Mouse (Mus musculus): ENCODE measurements at regions not wholly inside any gene's neighbourhood (a gene's known extent, or its start where the extent isn't known, plus 50 kb on each side); places are given as distances from the start of the nearest gene placed in this dataset.

GRCm38 (mm10) chr16:20824226-20824625 lies 89.9 kb upstream of the Thpo start:
- TF ChIP-seq POLR2A (IDR thresholded peaks at IDR 0.05; ENCODE audit: low read depth, low read length): no peak
- no peak for TF ChIP-seq CTCF (IDR thresholded peaks at IDR 0.05; ENCODE audit: extremely low read depth, insufficient read depth, insufficient read length, insufficient replicate concordance)
